Mouse (Mus musculus) myocyte (in vitro differentiated cells): ENCODE results near the gene P2ry6. TPM values are rescaled to one million over a fixed set of nuclear protein-coding genes. Genes with fewer than 3 reads are reported as not detected.

Experiments
- H3K27me3 ChIP-seq: one replicate; pipeline ENCODE4 v1.6.1; 2011; ENCODE audit not compliant: control insufficient read depth, insufficient read depth, insufficient read length
- H3K36me3 ChIP-seq: one replicate; pipeline ENCODE4 v1.6.1; 2011; ENCODE audit not compliant: control insufficient read depth, insufficient read depth
- H3K4me2 ChIP-seq: one replicate; pipeline ENCODE4 v1.6.1; 2011; ENCODE audit warnings: low read depth, control low read depth
- H3K4me3 ChIP-seq: one replicate; pipeline ENCODE4 v1.5.1; 2011; ENCODE audit warnings: mild to moderate bottlenecking, control low read depth, moderate library complexity
- H3K79me2 ChIP-seq: one replicate; pipeline ENCODE4 v1.6.1; 2011; ENCODE audit not compliant: control insufficient read depth, insufficient read depth
- H3ac ChIP-seq: one replicate; pipeline ENCODE4 v1.6.1; 2011; ENCODE audit not compliant: control insufficient read depth, insufficient read length
- CEBPB ChIP-seq: IDR thresholded peaks from 2 replicates; pipeline ENCODE4 v1.6.1; 2011; ENCODE audit warnings: mild to moderate bottlenecking, moderate library complexity; ENCODE audit not compliant: poor library complexity, insufficient read depth, severe bottlenecking
- E2F4 ChIP-seq: IDR thresholded peaks from one replicate; pipeline ENCODE4 v1.6.1; 2011; ENCODE audit warnings: mild to moderate bottlenecking, control low read depth, moderate library complexity; ENCODE audit not compliant: insufficient read depth
- MAX ChIP-seq: IDR thresholded peaks from one replicate; pipeline ENCODE4 v1.6.1; 2011; ENCODE audit warnings: low read depth, mild to moderate bottlenecking, control low read depth
- MYOD1 ChIP-seq, 3 experiments: IDR thresholded peaks; one replicate each; pipeline ENCODE4 v1.6.1; 2011; ENCODE audit warnings: control low read depth in 2 of 3, low read depth in 2 of 3, mild to moderate bottlenecking in 2 of 3, moderate library complexity in 1 of 3; ENCODE audit not compliant: insufficient read length in 2 of 3, control insufficient read depth in 1 of 3
- MYOG ChIP-seq, 3 experiments: IDR thresholded peaks; one replicate each; pipeline ENCODE4 v1.6.1; 2011; ENCODE audit warnings: control low read depth in 2 of 3, low read depth in 2 of 3, mild to moderate bottlenecking in 2 of 3; ENCODE audit not compliant: insufficient read length in 2 of 3, control insufficient read depth in 1 of 3, insufficient read depth in 1 of 3
- POLR2A ChIP-seq: IDR thresholded peaks from one replicate; pipeline ENCODE4 v1.6.1; 2011; ENCODE audit warnings: low read depth, mild to moderate bottlenecking, control low read depth, moderate library complexity; ENCODE audit not compliant: insufficient read length
- POLR2AphosphoS2 ChIP-seq: IDR thresholded peaks from one replicate; pipeline ENCODE4 v1.6.1; 2011; ENCODE audit warnings: low read depth, control low read depth; ENCODE audit not compliant: insufficient read length
- REST ChIP-seq: IDR thresholded peaks from one replicate; pipeline ENCODE4 v1.6.1; 2011; ENCODE audit warnings: mild to moderate bottlenecking, control low read depth, moderate library complexity; ENCODE audit not compliant: insufficient read depth, insufficient read length
- SRF ChIP-seq: IDR thresholded peaks from one replicate; pipeline ENCODE4 v1.6.1; 2011; ENCODE audit warnings: low read depth; ENCODE audit not compliant: control insufficient read depth, insufficient read length
- TCF12 ChIP-seq: IDR thresholded peaks from one replicate; pipeline ENCODE4 v1.6.1; 2011; ENCODE audit warnings: mild to moderate bottlenecking, control low read depth; ENCODE audit not compliant: poor library complexity, insufficient read depth, severe bottlenecking
- TCF3 ChIP-seq: IDR thresholded peaks from one replicate; pipeline ENCODE4 v1.6.1; 2011; ENCODE audit warnings: low read depth, control low read depth; ENCODE audit not compliant: insufficient read length
- USF1 ChIP-seq: IDR thresholded peaks from one replicate; pipeline ENCODE4 v1.6.1; 2011; ENCODE audit warnings: low read depth, mild to moderate bottlenecking, control low read depth, moderate library complexity
- polyA plus RNA-seq: library from polyadenylated mRNA; unstranded; fragments of >200 nt; fragmentation: generic; extraction: Trizol; gene quantifications from one replicate; pipeline ENCODE4 v1.2.1, GENCODE M21; 2012; ENCODE audit warnings: missing spikeins

Gene P2ry6
- polyA plus RNA-seq, 1 experiment: 0.13 TPM

- peaks cover 98% of the 10 kb centered on the region for H3K79me2 ChIP-seq
- no peak overlapping the region for H3ac ChIP-seq
- no peaks in the 10 kb centered on the region for H3K36me3 ChIP-seq
- peak overlapping the region; percentile 97 for H3K4me2 ChIP-seq
- H3K4me3 ChIP-seq: no peak overlapping the region
- H3K27me3 ChIP-seq: no peaks in the 10 kb centered on the region
- no peak for TF ChIP-seq MAX
- TF ChIP-seq POLR2AphosphoS2: no peak
- no peak for TF ChIP-seq TCF12
- TF ChIP-seq USF1: no peak
- TF ChIP-seq POLR2A: no peak
- no peak for TF ChIP-seq SRF
- no peak for TF ChIP-seq CEBPB
- no peak for TF ChIP-seq TCF3
- no peak for TF ChIP-seq MYOD1 (IDR thresholded peaks at IDR 0.05; ENCODE audit: control insufficient read depth in 1 of 3, insufficient read length in 2 of 3, low read depth in 2 of 3)
- TF ChIP-seq MYOG (IDR thresholded peaks at IDR 0.05; ENCODE audit: control insufficient read depth in 1 of 3, insufficient read depth in 1 of 3, insufficient read length in 2 of 3, low read depth in 2 of 3): no peak
- TF ChIP-seq REST: no peak
- TF ChIP-seq E2F4: no peak
Measured at GRCm38 (mm10) chr7:100924200-100924599, 50.2 kb downstream of the P2ry6 start.

GRCm38 (mm10) chr7:100922907-100923306, 51.5 kb downstream of the P2ry6 start:
- H3ac ChIP-seq: no peak overlapping the region
- no peaks in the 10 kb centered on the region for H3K36me3 ChIP-seq
- H3K79me2 ChIP-seq: peaks cover 96% of the 10 kb centered on the region
- H3K4me2 ChIP-seq: peak overlapping the region; percentile 24
- TF ChIP-seq REST (no peak), USF1 (no peak), MYOG (IDR thresholded peaks at IDR 0.05; ENCODE audit: control insufficient read depth in 1 of 3, insufficient read depth in 1 of 3, insufficient read length in 2 of 3, low read depth in 2 of 3) (no peak), POLR2A (no peak), TCF12 (no peak), POLR2AphosphoS2 (no peak), E2F4 (no peak), CEBPB (no peak), MAX (no peak), MYOD1 (IDR thresholded peaks at IDR 0.05; ENCODE audit: control insufficient read depth in 1 of 3, insufficient read length in 2 of 3, low read depth in 2 of 3) (no peak), TCF3 (no peak), SRF (no peak)
- no peak overlapping the region for H3K4me3 ChIP-seq
- no peaks in the 10 kb centered on the region for H3K27me3 ChIP-seq

GRCm38 (mm10) chr7:100921289-100921688, 53.2 kb downstream of the P2ry6 start:
- no peak overlapping the region for H3K4me2 ChIP-seq
- TF ChIP-seq E2F4: no peak
- TF ChIP-seq POLR2AphosphoS2: no peak
- TF ChIP-seq MAX: no peak
- no peak for TF ChIP-seq TCF12
- TF ChIP-seq MYOD1 (IDR thresholded peaks at IDR 0.05; ENCODE audit: control insufficient read depth in 1 of 3, insufficient read length in 2 of 3, low read depth in 2 of 3): no peak
- H3K79me2 ChIP-seq: peaks cover 91% of the 10 kb centered on the region
- no peaks in the 10 kb centered on the region for H3K36me3 ChIP-seq
- no peak overlapping the region for H3ac ChIP-seq
- H3K4me3 ChIP-seq: no peak overlapping the region
- no peaks in the 10 kb centered on the region for H3K27me3 ChIP-seq

- Histone ChIP-seq H3K4me3 (no peak overlapping the region), H3ac (no peak overlapping the region), H3K4me2 (peak overlapping the region; percentile 31), H3K36me3 (no peaks in the 10 kb centered on the region), H3K79me2 (peaks cover 86% of the 10 kb centered on the region), H3K27me3 (no peaks in the 10 kb centered on the region)
- no peak for TF ChIP-seq TCF3
- no peak for TF ChIP-seq POLR2A
Measured at GRCm38 (mm10) chr7:100919809-100920107, 54.7 kb downstream of the P2ry6 start.

GRCm38 (mm10) chr7:100919006-100919808, 55.2 kb downstream of the P2ry6 start:
- no peak for TF ChIP-seq CEBPB
- TF ChIP-seq MYOD1 (IDR thresholded peaks at IDR 0.05; ENCODE audit: control insufficient read depth in 1 of 3, insufficient read length in 2 of 3, low read depth in 2 of 3): no peak
- TF ChIP-seq TCF12: no peak
- Histone ChIP-seq H3K36me3 (no peaks in the 10 kb centered on the region), H3ac (no peak overlapping the region), H3K4me3 (no peak overlapping the region), H3K79me2 (peaks cover 86% of the 10 kb centered on the region), H3K4me2 (peak overlapping the region; percentile 90), H3K27me3 (no peaks in the 10 kb centered on the region)
